Mouse (Mus musculus): ENCODE data around the gene Gm49776. TPM values are rescaled to one million over a fixed set of nuclear protein-coding genes. Genes with fewer than 3 reads are reported as not detected.

Gm49776 gene
- polyA plus RNA-seq, 1 experiment from 2014 or later = not detected

DNA sequence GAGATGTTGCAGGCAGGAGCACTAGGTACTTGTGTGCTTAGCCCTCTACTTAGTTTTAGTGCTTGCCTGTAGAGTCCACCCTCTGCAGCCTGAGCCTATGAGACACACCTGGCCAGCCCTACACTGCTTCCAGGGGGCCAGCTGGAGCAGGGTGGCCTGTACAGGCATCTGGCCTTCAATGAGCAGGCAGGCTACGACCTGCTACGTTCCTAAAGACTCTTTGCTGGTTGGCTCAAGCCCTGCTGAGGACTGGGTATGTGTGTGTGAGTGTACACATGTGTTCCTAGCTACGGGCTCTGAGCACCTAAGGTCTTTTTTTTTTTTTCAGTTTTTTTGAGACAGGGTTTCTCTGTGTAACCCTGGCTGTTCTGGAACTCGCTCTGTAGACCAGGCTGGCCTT is 26.7 kb downstream of the Gm49776 start:
- H3K9ac ChIP-seq = no peak overlapping the region
- no peaks in the 10 kb centered on the region for H3K9me3 ChIP-seq (replicated peaks)
- H3K27ac ChIP-seq = no peak overlapping the region
- WGBS (ENCODE audit: insufficient replicate concordance) = 72% methylated on average over 4 of the region's 4 CpGs
- H3K36me3 ChIP-seq = peaks cover 9% of the 10 kb centered on the region; the same call in 1 of the 2 replicates
- ATAC-seq = no peak
- no peak overlapping the region for H3K4me2 ChIP-seq
- H3K27me3 ChIP-seq (replicated peaks) = peaks cover 34% of the 10 kb centered on the region
- peaks cover 55% of the 10 kb centered on the region for H3K4me1 ChIP-seq
- H3K4me3 ChIP-seq = no peak overlapping the region

DNA sequence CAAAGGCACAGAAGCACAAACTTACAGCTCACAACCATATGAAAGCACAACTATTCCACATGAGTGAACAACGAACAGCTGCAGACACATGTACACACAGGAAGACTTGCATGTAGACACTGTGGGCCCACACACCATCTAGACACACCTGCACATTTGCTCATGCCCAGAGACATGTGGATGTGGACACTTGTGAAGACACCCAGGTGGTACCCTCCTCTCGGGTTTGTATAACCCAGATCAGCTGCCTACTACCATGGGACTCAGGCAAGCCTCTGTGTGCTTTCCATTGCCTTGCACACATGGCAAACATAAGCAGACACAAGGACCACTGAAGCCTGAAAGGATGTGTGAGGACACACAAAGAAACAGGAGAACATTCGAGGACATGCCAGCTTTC is 27.1 kb downstream of the Gm49776 start:
- Histone ChIP-seq H3K27ac (no peak overlapping the region), H3K9me3 (replicated peaks) (no peaks in the 10 kb centered on the region), H3K4me1 (peaks cover 51% of the 10 kb centered on the region), H3K9ac (no peak overlapping the region), H3K27me3 (replicated peaks) (peaks cover 30% of the 10 kb centered on the region), H3K4me2 (no peak overlapping the region), H3K36me3 (peaks cover 13% of the 10 kb centered on the region; the same call in 1 of the 2 replicates), H3K4me3 (no peak overlapping the region)
- 63% methylated on average over 3 of the region's 3 CpGs for WGBS (ENCODE audit: insufficient replicate concordance)
- no peak for ATAC-seq

DNA sequence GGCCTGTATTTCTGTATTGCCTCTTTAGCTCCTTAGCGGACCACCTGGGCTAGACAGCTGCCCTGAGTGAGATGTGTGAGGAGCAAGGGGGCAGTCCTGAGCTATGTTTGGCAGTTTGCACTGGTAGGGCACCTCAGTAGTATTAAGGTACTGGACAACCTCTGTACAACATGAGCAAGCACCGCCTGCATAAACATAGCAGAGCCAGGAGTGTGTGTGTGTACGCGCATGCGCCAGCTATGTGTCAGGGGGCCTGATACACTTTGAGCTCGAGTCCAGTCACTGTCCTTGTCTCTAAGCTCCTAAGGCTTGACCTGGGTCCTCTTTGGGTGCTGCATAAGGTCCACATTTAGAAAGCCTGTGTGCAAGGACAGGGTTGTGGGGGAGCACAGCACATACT is 27.5 kb downstream of the Gm49776 start:
- Histone ChIP-seq H3K36me3 (peaks cover 18% of the 10 kb centered on the region; the same call in 1 of the 2 replicates), H3K4me1 (peaks cover 47% of the 10 kb centered on the region), H3K9ac (no peak overlapping the region), H3K27ac (no peak overlapping the region), H3K4me3 (no peak overlapping the region), H3K9me3 (replicated peaks) (no peaks in the 10 kb centered on the region), H3K27me3 (replicated peaks) (peaks cover 25% of the 10 kb centered on the region), H3K4me2 (no peak overlapping the region)
- WGBS (ENCODE audit: insufficient replicate concordance) = 79% methylated on average over 6 of the region's 6 CpGs
- ATAC-seq = no peak

DNA sequence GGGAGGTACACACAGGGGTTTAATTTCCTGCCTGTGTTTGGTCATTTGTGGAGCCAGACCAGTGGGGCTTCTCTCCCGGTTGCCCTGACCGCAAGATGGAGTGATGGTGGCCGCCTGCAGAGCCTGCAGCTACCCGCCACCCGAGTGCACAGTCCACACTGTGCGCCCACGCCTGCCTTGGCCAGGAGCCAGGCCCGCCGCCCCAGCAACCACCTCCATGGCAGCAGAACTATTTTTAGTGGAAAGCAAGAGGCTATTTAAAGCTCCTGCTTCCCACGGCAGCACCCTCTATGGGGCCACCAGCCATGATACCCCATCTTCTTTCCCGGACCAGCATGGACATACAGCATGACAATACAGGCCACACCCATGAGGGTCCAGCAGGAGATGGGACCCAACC is 28.5 kb downstream of the Gm49776 start:
- 69% methylated on average over 11 of the region's 11 CpGs for WGBS (ENCODE audit: insufficient replicate concordance)
- Histone ChIP-seq H3K4me1 (peaks cover 37% of the 10 kb centered on the region), H3K4me3 (no peak overlapping the region), H3K27me3 (replicated peaks) (peaks cover 15% of the 10 kb centered on the region), H3K36me3 (peaks cover 26% of the 10 kb centered on the region), H3K9me3 (replicated peaks) (no peaks in the 10 kb centered on the region), H3K9ac (no peak overlapping the region), H3K4me2 (no peak overlapping the region), H3K27ac (no peak overlapping the region)
- ATAC-seq = no peak

DNA sequence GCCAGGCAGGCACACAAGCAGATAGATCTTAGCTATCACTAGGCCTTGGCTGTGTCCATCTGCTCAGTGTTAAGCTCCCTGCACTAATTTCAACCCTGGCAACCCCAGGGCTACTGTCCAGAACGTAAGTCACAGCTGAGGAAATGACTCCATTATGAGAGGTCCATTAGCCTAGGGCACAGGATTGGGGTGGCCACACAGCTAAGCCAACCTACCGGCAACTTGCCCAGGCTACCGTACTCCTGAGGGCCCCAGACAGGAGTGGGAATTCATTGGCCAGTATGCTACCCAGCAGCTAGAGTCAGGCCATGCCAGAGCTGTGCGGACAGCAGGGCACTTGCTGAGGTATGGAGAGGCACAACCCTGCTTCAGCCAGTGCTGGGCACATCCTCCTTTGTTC is 29.3 kb downstream of the Gm49776 start:
- ATAC-seq = no peak
- Histone ChIP-seq H3K27me3 (replicated peaks) (peaks cover 8% of the 10 kb centered on the region), H3K4me2 (no peak overlapping the region), H3K9ac (no peak overlapping the region), H3K36me3 (peaks cover 34% of the 10 kb centered on the region), H3K27ac (no peak overlapping the region), H3K4me3 (no peak overlapping the region), H3K9me3 (replicated peaks) (no peaks in the 10 kb centered on the region), H3K4me1 (peaks cover 29% of the 10 kb centered on the region)
- WGBS (ENCODE audit: insufficient replicate concordance) = 77% methylated on average over 4 of the region's 4 CpGs

DNA sequence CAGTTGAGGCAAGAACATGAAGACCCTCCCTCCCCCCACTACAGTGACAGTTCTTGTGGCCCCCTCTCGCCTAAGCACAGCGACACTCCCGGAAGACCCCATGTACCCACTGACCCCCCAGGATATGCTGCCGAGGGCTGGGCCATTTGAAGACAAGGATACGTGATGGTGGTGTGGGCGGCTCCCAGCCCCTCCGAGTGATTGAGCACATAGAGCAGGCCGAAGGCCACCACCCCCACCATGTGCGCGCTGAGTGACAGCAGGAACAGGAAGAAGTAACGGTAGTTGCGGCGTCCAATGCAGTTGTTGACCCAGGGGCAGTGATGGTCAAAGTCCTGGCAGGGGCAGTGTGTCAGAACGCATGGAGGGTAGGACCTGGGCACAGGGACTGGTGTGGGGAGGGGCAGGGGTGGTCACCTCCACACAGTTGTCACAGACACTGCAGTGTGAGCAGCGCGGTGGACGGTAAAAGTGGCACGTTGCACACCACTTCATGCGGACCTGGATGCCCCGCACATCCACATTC is 30.2 kb downstream of the Gm49776 start:
- Histone ChIP-seq H3K36me3 (peaks cover 42% of the 10 kb centered on the region), H3K27ac (no peak overlapping the region), H3K27me3 (replicated peaks) (no peaks in the 10 kb centered on the region), H3K9me3 (replicated peaks) (no peaks in the 10 kb centered on the region), H3K9ac (no peak overlapping the region), H3K4me2 (no peak overlapping the region), H3K4me1 (peaks cover 21% of the 10 kb centered on the region), H3K4me3 (no peak overlapping the region)
- peak; percentile 38; the same call in 1 of the 2 replicates for ATAC-seq
- 82% methylated on average over 20 of the region's 20 CpGs for WGBS (ENCODE audit: insufficient replicate concordance)

DNA sequence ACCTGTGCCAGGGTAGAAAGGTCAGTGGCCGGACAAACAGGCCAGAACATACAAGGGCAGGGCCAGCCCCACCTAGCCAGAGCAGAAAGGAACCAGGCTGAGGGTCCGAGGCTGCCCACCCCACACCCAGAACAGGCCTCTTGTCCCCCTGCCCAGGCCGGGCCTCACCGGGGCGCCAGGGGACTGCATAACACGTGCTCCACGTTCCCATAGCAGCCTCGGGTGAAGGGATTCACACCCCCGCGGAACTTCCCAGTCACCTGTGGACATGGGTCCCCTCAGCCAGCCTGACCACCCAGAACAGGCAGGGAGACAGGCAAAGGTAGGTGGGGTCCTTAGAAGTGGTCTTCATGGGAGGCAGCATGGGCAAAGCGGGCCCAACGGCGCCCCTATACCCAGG is 30.9 kb downstream of the Gm49776 start:
- ATAC-seq = no peak
- H3K9me3 ChIP-seq (replicated peaks) = no peaks in the 10 kb centered on the region
- no peak overlapping the region for H3K27ac ChIP-seq
- peaks cover 50% of the 10 kb centered on the region for H3K36me3 ChIP-seq
- H3K27me3 ChIP-seq (replicated peaks) = no peaks in the 10 kb centered on the region
- 75% methylated on average over 13 of the region's 13 CpGs for WGBS (ENCODE audit: insufficient replicate concordance)
- H3K4me3 ChIP-seq = no peak overlapping the region
- H3K4me2 ChIP-seq = no peak overlapping the region
- peaks cover 21% of the 10 kb centered on the region for H3K4me1 ChIP-seq
- no peak overlapping the region for H3K9ac ChIP-seq

DNA sequence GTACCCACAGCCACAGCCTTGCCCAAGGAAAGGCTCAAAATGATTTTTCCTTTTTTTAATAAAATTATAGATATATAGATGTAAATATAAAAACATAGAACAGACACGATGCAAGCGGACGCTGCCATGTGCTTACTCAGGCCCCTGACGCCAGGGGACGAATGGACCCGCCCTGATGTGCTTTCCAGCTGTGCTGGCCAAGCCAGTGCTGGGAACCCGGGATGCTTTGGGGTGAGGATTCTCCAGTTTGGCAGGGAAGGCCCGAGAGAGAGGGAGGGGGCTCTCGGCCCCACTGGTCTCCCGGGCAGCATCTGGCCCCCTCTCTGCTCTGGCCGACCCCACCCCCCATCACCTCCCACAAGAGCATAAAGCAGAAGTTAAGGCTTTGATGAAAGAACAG is 35.9 kb downstream of the Gm49776 start:
- no peaks in the 10 kb centered on the region for H3K9me3 ChIP-seq (replicated peaks)
- ATAC-seq = no peak
- H3K4me1 ChIP-seq = peaks cover 7% of the 10 kb centered on the region
- peaks cover 48% of the 10 kb centered on the region for H3K36me3 ChIP-seq
- peaks cover 4% of the 10 kb centered on the region; the same call in 1 of the 2 replicates for H3K27me3 ChIP-seq (replicated peaks)
- 69% methylated on average over 11 of the region's 11 CpGs for WGBS (ENCODE audit: insufficient replicate concordance)
- H3K4me3 ChIP-seq = no peak overlapping the region
- no peak overlapping the region for H3K4me2 ChIP-seq
- no peak overlapping the region for H3K27ac ChIP-seq
- H3K9ac ChIP-seq = no peak overlapping the region

DNA sequence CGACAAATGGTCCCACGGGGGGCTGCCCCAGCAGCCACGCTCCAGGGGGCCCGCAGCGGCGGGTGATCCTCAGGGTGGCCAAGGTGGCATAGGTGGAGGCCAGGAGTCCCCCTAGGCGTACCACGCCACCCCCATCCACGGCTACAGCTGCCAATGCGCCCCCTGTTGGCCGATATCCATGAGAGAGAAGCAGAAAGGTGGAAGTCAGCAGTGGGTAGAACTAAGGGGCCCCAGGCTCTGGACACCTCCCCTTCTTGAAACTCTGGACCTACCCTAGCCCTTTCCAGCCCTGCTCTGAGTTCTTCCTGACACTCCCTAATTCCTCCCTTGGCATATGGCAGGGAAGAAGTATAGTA is 36.6 kb downstream of the Gm49776 start:
- 72% methylated on average over 11 of the region's 11 CpGs for WGBS (ENCODE audit: insufficient replicate concordance)
- H3K4me1 ChIP-seq = peaks cover 7% of the 10 kb centered on the region
- peaks cover 4% of the 10 kb centered on the region; the same call in 1 of the 2 replicates for H3K27me3 ChIP-seq (replicated peaks)
- H3K4me3 ChIP-seq = no peak overlapping the region
- H3K9me3 ChIP-seq (replicated peaks) = no peaks in the 10 kb centered on the region
- H3K27ac ChIP-seq = no peak overlapping the region
- no peak overlapping the region for H3K9ac ChIP-seq
- H3K4me2 ChIP-seq = no peak overlapping the region
- H3K36me3 ChIP-seq = peaks cover 42% of the 10 kb centered on the region
- no peak for ATAC-seq

DNA sequence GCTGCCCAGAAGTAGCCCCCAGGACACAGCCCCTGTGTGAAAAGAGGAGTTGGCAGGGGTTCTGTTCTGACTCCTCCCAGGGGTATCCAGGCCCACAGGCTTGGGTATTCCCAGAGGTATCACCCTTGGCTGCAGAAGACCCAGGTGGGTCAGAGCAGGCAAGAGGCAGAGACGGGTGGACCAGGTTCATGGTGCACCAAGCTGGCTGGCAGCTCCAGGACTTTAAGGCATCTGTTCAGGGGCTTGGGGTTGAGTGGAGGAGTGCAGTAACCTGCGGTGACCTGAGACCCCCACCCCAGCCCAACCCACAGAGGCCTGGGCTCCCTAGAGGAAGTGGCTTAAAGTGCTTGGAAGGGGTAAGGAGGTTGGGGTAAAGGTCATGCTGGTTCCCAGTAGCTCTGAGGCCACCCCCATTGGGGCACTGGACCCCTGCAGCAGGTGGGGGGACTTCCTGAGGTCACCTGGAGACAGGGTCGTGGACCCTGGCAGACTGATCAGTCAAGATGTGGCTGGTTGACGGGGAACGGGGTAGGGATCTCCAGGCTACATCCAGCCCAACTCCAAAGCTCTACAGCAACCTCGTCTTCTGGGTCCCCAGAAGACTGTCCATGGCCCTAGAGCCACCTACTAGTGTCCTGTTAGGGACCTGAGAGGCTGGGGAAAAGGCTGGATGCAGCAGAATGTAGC is 37.1 kb downstream of the Gm49776 start:
- no peak overlapping the region for H3K27ac ChIP-seq
- no peak overlapping the region for H3K4me3 ChIP-seq
- no peaks in the 10 kb centered on the region for H3K9me3 ChIP-seq (replicated peaks)
- peaks cover 7% of the 10 kb centered on the region for H3K4me1 ChIP-seq
- 64% methylated on average over 6 of the region's 6 CpGs for WGBS (ENCODE audit: insufficient replicate concordance)
- H3K9ac ChIP-seq = no peak overlapping the region
- no peak for ATAC-seq
- peaks cover 37% of the 10 kb centered on the region for H3K36me3 ChIP-seq
- H3K27me3 ChIP-seq (replicated peaks) = peaks cover 5% of the 10 kb centered on the region; the same call in 1 of the 2 replicates
- H3K4me2 ChIP-seq = no peak overlapping the region

DNA sequence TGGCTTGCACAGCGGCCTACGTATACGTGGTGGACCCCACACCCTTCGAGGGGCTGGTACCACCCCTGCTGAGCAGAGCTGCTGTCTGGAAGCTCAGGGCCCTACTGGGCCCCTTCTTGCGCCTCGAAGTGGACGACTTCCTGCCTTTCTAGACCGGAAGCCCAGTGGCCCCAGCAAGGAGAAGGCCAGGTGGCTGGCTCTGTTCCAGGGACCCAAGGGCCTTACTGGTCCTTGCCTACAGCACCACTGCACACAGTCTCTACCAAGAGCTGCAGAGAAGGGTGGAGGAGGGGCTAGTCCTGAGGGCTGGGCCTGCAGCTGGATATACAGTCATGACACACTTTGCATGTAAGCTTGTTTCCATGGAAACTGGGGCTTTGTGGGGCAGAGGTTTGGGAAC is 38.1 kb downstream of the Gm49776 start:
- no peak overlapping the region for H3K4me2 ChIP-seq
- no peaks in the 10 kb centered on the region for H3K9me3 ChIP-seq (replicated peaks)
- peak; percentile 43; the same call in 1 of the 2 replicates for ATAC-seq
- peaks cover 10% of the 10 kb centered on the region; the same call in 1 of the 2 replicates for H3K27me3 ChIP-seq (replicated peaks)
- H3K4me3 ChIP-seq = no peak overlapping the region
- H3K27ac ChIP-seq = no peak overlapping the region
- 37% methylated on average over 8 of the region's 8 CpGs for WGBS (ENCODE audit: insufficient replicate concordance)
- peaks cover 28% of the 10 kb centered on the region for H3K36me3 ChIP-seq
- no peak overlapping the region for H3K9ac ChIP-seq
- H3K4me1 ChIP-seq = peaks cover 7% of the 10 kb centered on the region

DNA sequence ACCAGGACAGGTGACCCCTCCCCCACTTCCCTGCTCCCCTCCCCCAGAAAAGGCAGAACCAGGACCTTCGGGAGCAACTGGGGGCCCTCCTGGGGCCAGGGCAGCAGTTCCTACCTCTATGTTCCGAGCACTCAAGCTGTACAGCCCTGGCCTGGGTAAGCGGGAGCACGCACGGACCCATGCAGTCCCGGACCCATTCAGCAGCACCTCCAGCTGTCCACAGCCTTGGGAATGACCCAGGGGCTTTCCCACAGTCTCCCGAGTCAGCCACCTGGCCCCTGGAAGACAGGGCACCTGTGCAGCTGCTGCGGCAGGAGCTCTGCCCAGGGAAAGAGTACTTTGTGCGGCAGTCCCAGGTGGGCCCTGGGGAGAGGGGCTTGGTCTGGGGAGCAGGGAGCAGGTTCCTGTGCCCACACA is 39.5 kb downstream of the Gm49776 start:
- 72% methylated on average over 9 of the region's 9 CpGs for WGBS (ENCODE audit: insufficient replicate concordance)
- H3K27me3 ChIP-seq (replicated peaks) = peaks cover 15% of the 10 kb centered on the region; the same call in 1 of the 2 replicates
- H3K4me2 ChIP-seq = no peak overlapping the region
- H3K9me3 ChIP-seq (replicated peaks) = no peaks in the 10 kb centered on the region
- H3K4me3 ChIP-seq = no peak overlapping the region
- H3K36me3 ChIP-seq = peaks cover 14% of the 10 kb centered on the region
- H3K9ac ChIP-seq = no peak overlapping the region
- H3K4me1 ChIP-seq = peaks cover 7% of the 10 kb centered on the region
- ATAC-seq = no peak
- no peak overlapping the region for H3K27ac ChIP-seq
